Mouse (Mus musculus): Measurements from ENCODE around the gene Ccnb1ip1. TPM values are rescaled to one million over a fixed set of nuclear protein-coding genes. Genes with fewer than 3 reads are reported as not detected.

Gene Ccnb1ip1
- total RNA-seq, 2 experiments from 2014 or later = 0.28 to 1.9 TPM

DNA sequence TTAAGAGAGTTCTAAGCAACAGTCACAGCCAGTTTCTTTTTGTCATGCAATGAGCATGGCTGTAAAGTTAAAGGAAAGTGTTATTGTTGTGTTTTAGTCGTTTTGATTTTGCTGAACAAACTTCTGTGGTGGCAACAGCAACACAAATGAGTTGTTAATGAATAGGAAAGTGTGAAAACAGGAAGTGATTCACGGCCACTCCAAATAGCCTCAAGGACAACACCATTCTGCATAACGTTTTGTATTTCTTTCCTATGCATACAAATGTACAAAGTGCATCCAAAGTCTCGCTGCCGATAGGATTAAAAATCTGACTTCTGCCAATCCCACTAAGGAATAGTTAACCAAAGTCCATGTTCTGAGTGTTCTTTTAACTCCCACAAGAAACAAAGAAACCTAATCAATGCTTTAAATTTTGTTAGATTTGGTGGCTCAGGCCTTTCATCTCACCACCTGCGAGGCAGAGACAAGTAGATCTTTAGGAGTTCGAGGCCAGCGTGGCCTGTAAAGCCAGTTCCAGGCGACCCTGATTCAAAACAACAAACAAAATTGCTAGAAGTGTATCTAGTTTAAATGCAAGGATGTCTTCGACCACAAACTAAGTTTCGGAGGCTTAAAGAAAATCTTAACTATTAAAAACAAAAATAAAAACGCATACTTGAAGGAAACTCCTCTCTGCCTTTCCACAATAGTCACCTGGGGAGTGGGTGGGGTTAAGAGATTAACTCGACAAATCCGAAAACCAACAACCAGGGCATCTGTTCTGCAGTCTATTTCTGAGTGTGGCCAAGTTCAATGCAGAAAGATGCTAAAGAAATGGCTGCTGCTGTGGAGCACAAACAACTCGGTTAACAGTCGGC is 22.9 kb downstream of the Ccnb1ip1 start:
- no peak for DNase-seq (ENCODE audit: low spot score in 2 of 2)

DNA sequence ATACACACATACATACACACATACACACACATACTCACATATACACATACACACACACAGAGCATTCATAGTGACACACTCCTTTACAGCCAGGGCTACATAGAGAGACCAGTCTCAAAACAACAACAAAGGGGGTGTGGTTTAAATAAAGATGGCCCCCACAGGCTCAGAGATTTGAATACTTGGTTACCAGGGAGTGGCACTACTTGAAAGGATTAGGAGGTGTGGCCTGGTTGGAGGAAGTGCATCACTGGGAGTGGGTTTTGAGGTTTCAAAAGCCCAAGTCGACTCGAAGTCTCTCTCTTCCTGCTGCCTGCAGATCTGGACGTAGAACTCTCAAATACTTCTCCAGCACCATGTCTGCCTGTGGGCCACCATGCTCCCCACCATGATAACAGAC is 25.4 kb downstream of the Ccnb1ip1 start:
- DNase-seq (ENCODE audit: low spot score in 2 of 2) = no peak

- DNase-seq (ENCODE audit: low spot score in 2 of 2) = no peak
Measured at GRCm38 (mm10) chr14:50771342-50771741, 36.2 kb downstream of the Ccnb1ip1 start.

GRCm38 (mm10) chr14:50765736-50766135 is 41.8 kb downstream of the Ccnb1ip1 start:
- no peak for DNase-seq (ENCODE audit: low spot score in 2 of 2)

DNA sequence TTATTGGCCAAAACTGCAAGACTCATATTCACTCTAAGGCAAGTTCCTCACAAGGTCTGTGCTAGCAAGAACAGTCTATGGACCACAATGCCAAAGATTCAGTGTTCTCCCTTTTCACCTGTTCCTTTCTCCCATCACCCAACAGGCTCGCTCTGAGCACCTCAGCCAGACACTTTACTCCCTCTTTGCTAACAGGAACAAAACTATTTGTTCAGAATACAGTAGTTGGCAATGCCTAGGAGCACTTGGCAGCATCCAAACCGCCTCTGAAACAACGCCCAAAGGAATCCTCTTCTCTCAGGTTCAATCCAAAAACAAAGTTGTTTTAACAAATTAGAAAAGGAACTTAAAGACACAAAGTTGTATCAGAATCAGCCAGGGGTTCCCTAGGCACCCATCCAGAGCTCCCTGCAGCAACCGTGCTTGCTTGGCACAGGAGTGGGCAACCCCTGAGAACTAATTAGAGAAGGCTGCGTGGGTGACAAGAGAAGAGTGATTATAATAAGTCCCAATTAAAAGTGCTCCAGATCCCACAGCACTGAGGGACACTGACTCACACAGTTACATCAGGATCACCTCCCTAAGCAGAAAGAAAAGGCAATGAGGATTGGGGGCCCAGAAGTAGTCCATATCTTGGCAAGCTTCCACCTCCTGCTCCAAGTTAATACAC is 49.0 kb downstream of the Ccnb1ip1 start:
- DNase-seq (ENCODE audit: low spot score in 2 of 2) = peak; percentile 7 to 12

- DNase-seq (ENCODE audit: low spot score in 2 of 2) = no peak
Measured at GRCm38 (mm10) chr14:50744994-50745393, 62.5 kb downstream of the Ccnb1ip1 start, which contains the start of gene Olfr749. Olfr749 (minus strand) TSS chr14:50745094.

- no peak for DNase-seq (ENCODE audit: low spot score in 2 of 2)
Measured at GRCm38 (mm10) chr14:50741584-50741983, 65.9 kb downstream of the Ccnb1ip1 start.

GRCm38 (mm10) chr14:50740334-50740733 is 67.2 kb downstream of the Ccnb1ip1 start:
- DNase-seq (ENCODE audit: low spot score in 2 of 2) = no peak

Other genes starting within 250 kb of the Ccnb1ip1 start
- not detected for gene Olfr744, start 192.9 kb downstream of the Ccnb1ip1 start, total RNA-seq (2021)
- not detected for gene Olfr745, start 168.3 kb downstream of the Ccnb1ip1 start, total RNA-seq (2021)
- not detected for gene Olfr746, start 160.6 kb downstream of the Ccnb1ip1 start, total RNA-seq (2021)
- not detected for gene Olfr747, start 114.5 kb downstream of the Ccnb1ip1 start, total RNA-seq (2021)
- gene Olfr748, start 100.4 kb downstream of the Ccnb1ip1 start, total RNA-seq (2021) = not detected
- not detected for gene Olfr749, start 62.6 kb downstream of the Ccnb1ip1 start, total RNA-seq (2021)
- gene Ttc5, start 22.2 kb downstream of the Ccnb1ip1 start, total RNA-seq (2021) = 10 to 100 TPM; 66.0 to 67.9 TPM
- gene Parp2, start 109 bp upstream of the Ccnb1ip1 start, total RNA-seq (2021) = 10 to 100 TPM; 21.6 to 30.1 TPM
- gene Tep1, start 62.8 kb upstream of the Ccnb1ip1 start, total RNA-seq (2021) = 1 to 10 TPM; 2.7 to 6.1 TPM
- gene Klhl33, start 89.8 kb upstream of the Ccnb1ip1 start, total RNA-seq (2021) = 1 to 10 TPM; 2.4 to 2.5 TPM
- gene Osgep, start 117.2 kb upstream of the Ccnb1ip1 start, total RNA-seq (2021) = 10 to 100 TPM; 30.9 to 42.8 TPM
- gene Apex1, start 117.2 kb upstream of the Ccnb1ip1 start, total RNA-seq (2021) = 10 to 100 TPM; 66.3 to 71.3 TPM
- 10 to 100 TPM; 77.4 to 86.4 TPM for gene Pip4p1, start 123.1 kb upstream of the Ccnb1ip1 start, total RNA-seq (2021)
- gene Pnp, start 123.3 kb upstream of the Ccnb1ip1 start, total RNA-seq (2021) = 10 to 100 TPM; 11.8 to 14.8 TPM
- 10 to 100 TPM; 11.5 to 20.3 TPM for gene Gm49342, start 136.8 kb upstream of the Ccnb1ip1 start, total RNA-seq (2021)
- under 1 TPM; 0.52 to 0.92 TPM for gene Pnp2, start 148.3 kb upstream of the Ccnb1ip1 start, total RNA-seq (2021)
- gene Rnase10, start 200.0 kb upstream of the Ccnb1ip1 start, total RNA-seq (2021) = under 1 TPM; 0.24 to 0.35 TPM
- not detected for gene Rnase9, start 234.1 kb upstream of the Ccnb1ip1 start, total RNA-seq (2021)
- gene Rnase11, start 242.4 kb upstream of the Ccnb1ip1 start, total RNA-seq (2021) = not detected
- gene Rnase12, start 249.9 kb upstream of the Ccnb1ip1 start, total RNA-seq (2021) = not detected

Measured in layer of hippocampus, postnatal 14 days (tissue).